Mouse (Mus musculus): ENCODE measurements around the gene Lrp2. TPM values are rescaled to one million over a fixed set of nuclear protein-coding genes. Genes with fewer than 3 reads are reported as not detected.

The Lrp2 gene
- polyA plus RNA-seq, 1 experiment, result not detected

GRCm38 (mm10) chr2:69536018-69536417 lies 49.8 kb downstream of the Lrp2 start:
- no peaks in the 10 kb centered on the region for H3K9me3 ChIP-seq
- no peaks in the 10 kb centered on the region for H3K36me3 ChIP-seq (replicated peaks; ENCODE audit: low read length)
- H3K4me1 ChIP-seq, result no peaks in the 10 kb centered on the region
- H3K4me3 ChIP-seq (replicated peaks), result no peak overlapping the region
- H3K27me3 ChIP-seq (replicated peaks), result no peaks in the 10 kb centered on the region
- TF ChIP-seq FLI1 (IDR thresholded peaks at IDR 0.05; ENCODE audit: low read length) (no peak), GATA1 (IDR thresholded peaks at IDR 0.05; ENCODE audit: borderline replicate concordance, low read length) (no peak)

GRCm38 (mm10) chr2:69531528-69532055 lies 54.3 kb downstream of the Lrp2 start:
- TF ChIP-seq FLI1 (IDR thresholded peaks at IDR 0.05; ENCODE audit: low read length) (no peak), GATA1 (IDR thresholded peaks at IDR 0.05; ENCODE audit: borderline replicate concordance, low read length) (no peak)
- Histone ChIP-seq H3K9me3 (no peaks in the 10 kb centered on the region), H3K4me1 (no peaks in the 10 kb centered on the region), H3K27me3 (replicated peaks) (no peaks in the 10 kb centered on the region), H3K36me3 (replicated peaks; ENCODE audit: low read length) (no peaks in the 10 kb centered on the region), H3K4me3 (replicated peaks) (no peak overlapping the region)

GRCm38 (mm10) chr2:69530691-69531527 lies 55.0 kb downstream of the Lrp2 start:
- Histone ChIP-seq H3K27me3 (replicated peaks) (no peaks in the 10 kb centered on the region), H3K36me3 (replicated peaks; ENCODE audit: low read length) (no peaks in the 10 kb centered on the region), H3K9me3 (no peaks in the 10 kb centered on the region), H3K4me3 (replicated peaks) (no peak overlapping the region), H3K4me1 (no peaks in the 10 kb centered on the region)
- TF ChIP-seq FLI1 (IDR thresholded peaks at IDR 0.05; ENCODE audit: low read length) (no peak), GATA1 (IDR thresholded peaks at IDR 0.05; ENCODE audit: borderline replicate concordance, low read length) (no peak)

GRCm38 (mm10) chr2:69530126-69530525 lies 55.7 kb downstream of the Lrp2 start:
- Histone ChIP-seq H3K27me3 (replicated peaks) (no peaks in the 10 kb centered on the region), H3K4me3 (replicated peaks) (no peak overlapping the region), H3K4me1 (no peaks in the 10 kb centered on the region), H3K9me3 (no peaks in the 10 kb centered on the region), H3K36me3 (replicated peaks; ENCODE audit: low read length) (no peaks in the 10 kb centered on the region)
- TF ChIP-seq GATA1 (IDR thresholded peaks at IDR 0.05; ENCODE audit: borderline replicate concordance, low read length) (no peak), FLI1 (IDR thresholded peaks at IDR 0.05; ENCODE audit: low read length) (no peak)

- no peak for TF ChIP-seq GATA1 (IDR thresholded peaks at IDR 0.05; ENCODE audit: borderline replicate concordance, low read length)
- Histone ChIP-seq H3K4me3 (replicated peaks) (no peak overlapping the region), H3K9me3 (peaks cover 10% of the 10 kb centered on the region; the same call in 1 of the 2 replicates), H3K36me3 (replicated peaks; ENCODE audit: low read length) (no peaks in the 10 kb centered on the region), H3K4me1 (no peaks in the 10 kb centered on the region), H3K27me3 (replicated peaks) (no peaks in the 10 kb centered on the region)
Observed at GRCm38 (mm10) chr2:69520273-69520672, 65.6 kb downstream of the Lrp2 start.

GRCm38 (mm10) chr2:69518307-69518706 lies 67.6 kb downstream of the Lrp2 start:
- TF ChIP-seq FLI1 (IDR thresholded peaks at IDR 0.05; ENCODE audit: low read length) (no peak), GATA1 (IDR thresholded peaks at IDR 0.05; ENCODE audit: borderline replicate concordance, low read length) (no peak)
- peaks cover 10% of the 10 kb centered on the region; the same call in 1 of the 2 replicates for H3K9me3 ChIP-seq
- H3K4me1 ChIP-seq, result no peaks in the 10 kb centered on the region
- H3K4me3 ChIP-seq (replicated peaks), result no peak overlapping the region
- no peaks in the 10 kb centered on the region for H3K36me3 ChIP-seq (replicated peaks; ENCODE audit: low read length)
- no peaks in the 10 kb centered on the region for H3K27me3 ChIP-seq (replicated peaks)

- H3K4me1 ChIP-seq, result no peaks in the 10 kb centered on the region
- TF ChIP-seq FLI1 (IDR thresholded peaks at IDR 0.05; ENCODE audit: low read length), result no peak
- no peak for TF ChIP-seq GATA1 (IDR thresholded peaks at IDR 0.05; ENCODE audit: borderline replicate concordance, low read length)
- H3K36me3 ChIP-seq (replicated peaks; ENCODE audit: low read length), result no peaks in the 10 kb centered on the region
- H3K9me3 ChIP-seq, result no peaks in the 10 kb centered on the region
- no peak overlapping the region for H3K4me3 ChIP-seq (replicated peaks)
- H3K27me3 ChIP-seq (replicated peaks), result no peaks in the 10 kb centered on the region
Observed at GRCm38 (mm10) chr2:69511766-69512165, 74.1 kb downstream of the Lrp2 start.

GRCm38 (mm10) chr2:69500357-69500756 lies 85.5 kb downstream of the Lrp2 start:
- Histone ChIP-seq H3K4me1 (no peaks in the 10 kb centered on the region), H3K9me3 (no peaks in the 10 kb centered on the region), H3K36me3 (replicated peaks; ENCODE audit: low read length) (no peaks in the 10 kb centered on the region), H3K27me3 (replicated peaks) (no peaks in the 10 kb centered on the region), H3K4me3 (replicated peaks) (no peak overlapping the region)
- no peak for TF ChIP-seq GATA1 (IDR thresholded peaks at IDR 0.05; ENCODE audit: borderline replicate concordance, low read length)
- TF ChIP-seq FLI1 (IDR thresholded peaks at IDR 0.05; ENCODE audit: low read length), result no peak

GRCm38 (mm10) chr2:69493130-69493529 lies 92.7 kb downstream of the Lrp2 start:
- Histone ChIP-seq H3K27me3 (replicated peaks) (no peaks in the 10 kb centered on the region), H3K36me3 (replicated peaks; ENCODE audit: low read length) (no peaks in the 10 kb centered on the region), H3K9me3 (no peaks in the 10 kb centered on the region), H3K4me3 (replicated peaks) (no peak overlapping the region), H3K4me1 (no peaks in the 10 kb centered on the region)
- TF ChIP-seq GATA1 (IDR thresholded peaks at IDR 0.05; ENCODE audit: borderline replicate concordance, low read length), result no peak
- no peak for TF ChIP-seq FLI1 (IDR thresholded peaks at IDR 0.05; ENCODE audit: low read length)

- H3K27me3 ChIP-seq (replicated peaks), result peaks cover 2% of the 10 kb centered on the region
- H3K36me3 ChIP-seq (replicated peaks; ENCODE audit: low read length), result no peaks in the 10 kb centered on the region
Observed at GRCm38 (mm10) chr2:69480965-69481364, 104.9 kb downstream of the Lrp2 start.

More at GRCm38 (mm10) chr2:69480965-69481364, 104.9 kb downstream of the Lrp2 start:
- no peaks in the 10 kb centered on the region for H3K9me3 ChIP-seq
- no peaks in the 10 kb centered on the region for H3K4me1 ChIP-seq
- no peak overlapping the region for H3K4me3 ChIP-seq (replicated peaks)
- TF ChIP-seq FLI1 (IDR thresholded peaks at IDR 0.05; ENCODE audit: low read length) (no peak), GATA1 (IDR thresholded peaks at IDR 0.05; ENCODE audit: borderline replicate concordance, low read length) (no peak)
